Mouse (Mus musculus): ENCODE measurements around the gene Zfp664.

DNA sequence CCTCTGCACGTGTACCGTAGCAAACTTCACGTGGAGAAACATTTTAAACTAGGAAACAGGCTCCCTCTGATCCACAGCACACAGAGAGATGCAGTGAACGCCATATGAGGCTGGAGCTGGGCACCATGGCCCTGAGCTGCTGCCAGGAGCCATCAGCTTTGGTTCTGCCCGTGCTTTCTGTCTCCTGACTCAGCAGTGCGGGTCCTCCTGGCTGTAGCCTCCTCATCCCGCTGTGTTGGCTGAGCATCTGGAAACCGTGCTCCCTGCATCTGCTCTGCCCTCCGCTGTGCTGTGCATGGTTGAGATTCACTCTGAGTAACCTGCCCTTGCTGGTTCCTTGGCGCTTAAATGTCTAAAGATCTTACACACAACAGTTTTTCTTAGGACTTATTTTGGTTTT is 39.7 kb downstream of the Zfp664 start:
- TF ChIP-seq CTCF (IDR thresholded peaks at IDR 0.05; ENCODE audit: low read depth, low read length) (no peak), GATA1 (IDR thresholded peaks at IDR 0.05; ENCODE audit: borderline replicate concordance, low read length) (no peak), POLR2AphosphoS5 (IDR thresholded peaks at IDR 0.05; ENCODE audit: insufficient replicate concordance, low read depth, low read length) (no peak), TAL1 (conservative IDR thresholded peaks at IDR 0.05; ENCODE audit: low read depth, low read length) (no peak), GATA2 (IDR thresholded peaks at IDR 0.05; ENCODE audit: borderline replicate concordance, low read depth, low read length) (no peak)
